Mouse (Mus musculus) heart, postnatal 14 days (tissue): ENCODE data around the gene Hdac9. TPM values are rescaled to one million over a fixed set of nuclear protein-coding genes. Genes with fewer than 3 reads are reported as not detected.
"Not testable (repeated sequence)": the region's sequence is repeated elsewhere in the genome, so short reads cannot be mapped to it uniquely, and the experiment has no call there.

Experiments
- DNase-seq, 2 experiments: peaks; one replicate each; pipeline ENCODE4 v3.0.0; 2021 to 2022
- intact Hi-C: fragments of 180-260 bp; cut with DNase I; formaldehyde crosslinking; loops from one replicate; pipeline ENCODE4 v1.15.1; 2025
- total RNA-seq, 2 experiments: library from RNA; stranded (reverse); gene quantifications; 2 replicates each; pipeline ENCODE4 v1.2.3; 2021

The Hdac9 gene
- total RNA-seq, 2 experiments from 2014 or later = 17.0 to 21.0 TPM

GRCm38 (mm10) chr12:34051112-34051511 is 865.8 kb downstream of the Hdac9 start:
- no peak for DNase-seq
- intact Hi-C loops = no loop called here

GRCm38 (mm10) chr12:34040949-34041348 is 875.9 kb downstream of the Hdac9 start:
- DNase-seq = no peak
- intact Hi-C loops = no loop called here

GRCm38 (mm10) chr12:34040061-34040460 is 876.8 kb downstream of the Hdac9 start:
- no peak for DNase-seq
- intact Hi-C loops = no loop called here

- intact Hi-C loops = not testable (repeated sequence)
Observed at GRCm38 (mm10) chr12:34009796-34010195, 907.1 kb downstream of the Hdac9 start.

More at GRCm38 (mm10) chr12:34009796-34010195, 907.1 kb downstream of the Hdac9 start:
- not testable (repeated sequence) for DNase-seq

Other genes starting within 250 kb of the Hdac9 start
- gene Prps1l1, start 67.7 kb upstream of the Hdac9 start, total RNA-seq = not detected
- 10 to 100 TPM; 60.4 to 64.3 TPM for gene Snx13, start 130.1 kb upstream of the Hdac9 start, total RNA-seq